Mouse (Mus musculus) right cerebral cortex, postnatal 4 days (tissue): ENCODE measurements at regions not wholly inside any gene's neighbourhood (a gene's known extent, or its start where the extent isn't known, plus 50 kb on each side); places are given as distances from the start of the nearest gene placed in this dataset.

Source experiments
- DNase-seq: peaks from one replicate; pipeline ENCODE4 v3.0.0-alpha.2; 2022

DNA sequence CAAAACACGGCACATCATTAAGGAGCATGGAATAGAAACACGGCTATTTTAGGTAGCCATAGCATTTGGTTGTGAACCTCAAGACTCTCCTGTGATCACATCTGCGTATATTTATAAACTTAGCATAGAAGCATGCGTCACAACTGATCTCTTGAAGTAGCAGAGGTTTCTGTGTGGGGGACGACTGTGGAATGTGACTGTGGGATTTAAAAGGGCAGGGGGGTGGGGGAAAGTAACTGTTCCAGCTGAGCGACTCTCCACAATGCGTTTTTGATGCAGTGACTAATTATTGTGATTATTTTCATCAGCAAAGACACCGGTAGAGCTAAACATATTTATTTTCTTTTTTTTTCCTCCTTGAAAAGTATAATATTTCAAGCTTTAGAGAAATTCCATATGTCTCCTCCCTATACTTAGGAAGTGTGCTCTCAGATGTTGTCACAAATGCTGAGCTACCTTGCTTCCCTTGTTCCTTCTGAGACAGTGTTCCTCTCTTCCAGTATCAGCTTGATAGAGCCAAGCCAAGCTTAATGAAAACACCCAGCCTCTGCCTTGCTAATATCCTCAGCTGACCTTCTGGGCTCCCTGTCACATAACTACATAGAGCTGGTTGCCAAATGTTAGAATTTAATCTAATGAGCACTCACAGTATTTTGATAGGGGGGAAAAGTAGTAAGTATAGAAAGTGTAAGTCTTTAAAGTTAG lies 75.0 kb upstream of the Magi3 start:
- no peak for DNase-seq

GRCm38 (mm10) chr3:104293869-104294268 lies 73.7 kb upstream of the Magi3 start:
- DNase-seq, result no peak

GRCm38 (mm10) chr3:104288970-104289680 lies 69.0 kb upstream of the Magi3 start:
- DNase-seq, result no peak

- no peak for DNase-seq
Observed at GRCm38 (mm10) chr3:104287900-104288299, 67.7 kb upstream of the Magi3 start.

- DNase-seq, result no peak
Observed at GRCm38 (mm10) chr3:104284961-104285360, 64.8 kb upstream of the Magi3 start.

DNA sequence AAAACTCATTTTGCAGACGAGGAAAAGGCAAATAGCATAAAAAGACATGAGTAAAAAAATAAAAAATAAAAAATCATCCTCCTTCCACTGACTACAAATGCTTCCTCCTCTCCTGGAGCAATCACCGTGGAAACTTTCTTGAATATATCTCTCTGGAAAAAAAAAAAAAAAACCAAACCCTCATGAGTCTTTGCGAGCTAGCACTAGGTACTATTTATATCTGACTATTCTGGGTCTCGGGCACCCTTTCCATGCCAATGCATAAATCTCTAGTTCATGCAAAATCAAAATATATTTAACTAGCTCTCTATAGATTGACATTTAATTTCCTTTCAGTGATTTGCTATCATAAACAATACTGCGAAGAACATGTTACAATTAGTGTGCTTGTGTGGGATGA lies 63.7 kb upstream of the Magi3 start:
- DNase-seq, result no peak

GRCm38 (mm10) chr3:104279505-104279904 lies 59.3 kb upstream of the Magi3 start:
- no peak for DNase-seq

- no peak for DNase-seq
Observed at GRCm38 (mm10) chr3:104274718-104275302, 54.6 kb upstream of the Magi3 start.

GRCm38 (mm10) chr3:104274084-104274483 lies 53.9 kb upstream of the Magi3 start:
- no peak for DNase-seq
